Mouse (Mus musculus) layer of hippocampus, adult 11-12 months (tissue): Measurements from ENCODE around the gene Mrvi1.
"Not testable (repeated sequence)": the region's sequence is repeated elsewhere in the genome, so short reads cannot be mapped to it uniquely, and the experiment has no call there.

Source experiments
- DNase-seq: peaks from one replicate; pipeline ENCODE4 v3.0.0; 2022; ENCODE audit warnings: low spot score

Mrvi1 gene

DNA sequence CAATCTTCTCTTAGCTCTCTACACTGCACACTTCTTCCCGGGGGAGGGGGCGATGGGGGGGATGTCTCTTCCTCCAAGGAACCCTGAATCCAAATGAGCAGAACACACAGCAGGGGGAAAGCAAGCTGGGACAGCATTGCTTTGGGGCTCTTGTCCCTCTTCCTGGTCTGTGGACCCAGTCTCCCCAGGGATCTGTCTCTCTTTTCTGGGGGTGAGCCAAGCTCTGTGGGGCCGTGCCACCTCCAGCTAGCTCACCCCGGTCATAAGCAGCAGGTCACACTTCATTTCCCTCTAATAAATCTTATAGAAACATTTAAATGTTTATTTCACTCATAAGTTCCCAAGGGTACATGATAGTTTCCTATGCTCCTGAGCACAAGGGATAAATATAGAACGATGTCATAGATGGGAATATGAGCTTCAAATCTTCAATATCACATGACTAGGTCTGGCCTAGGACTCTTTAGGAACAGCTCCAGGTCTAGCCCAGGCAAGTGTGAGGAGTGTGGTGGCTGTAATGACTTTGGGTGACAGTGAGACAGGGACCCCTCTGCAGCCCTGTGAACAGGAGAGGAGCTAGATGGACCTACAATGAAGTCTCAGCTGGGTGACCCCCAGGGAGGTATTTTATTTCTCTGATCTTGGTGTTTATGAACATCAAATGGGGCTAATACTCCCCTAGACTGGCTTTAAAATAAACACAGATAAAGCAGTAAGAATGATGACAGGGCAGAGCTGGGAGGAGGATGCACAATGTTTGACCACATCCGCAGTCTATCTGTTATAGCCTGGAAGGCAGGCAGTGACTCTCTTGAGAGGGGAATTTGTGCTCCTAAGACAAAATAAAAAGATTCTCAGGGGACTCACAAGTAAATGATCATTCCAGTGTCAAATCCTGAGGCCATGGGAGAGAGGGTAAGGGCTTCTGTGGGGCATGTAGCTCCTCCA is 46.2 kb downstream of the Mrvi1 start:
- no peak for DNase-seq

- DNase-seq: no peak
These were observed 48.3 kb downstream of the Mrvi1 start for GRCm38 (mm10) chr7:110933999-110934398.

GRCm38 (mm10) chr7:110933329-110933728 is 48.9 kb downstream of the Mrvi1 start:
- DNase-seq: no peak

GRCm38 (mm10) chr7:110930118-110930854 is 52.0 kb downstream of the Mrvi1 start:
- peak; percentile 63 for DNase-seq

DNA sequence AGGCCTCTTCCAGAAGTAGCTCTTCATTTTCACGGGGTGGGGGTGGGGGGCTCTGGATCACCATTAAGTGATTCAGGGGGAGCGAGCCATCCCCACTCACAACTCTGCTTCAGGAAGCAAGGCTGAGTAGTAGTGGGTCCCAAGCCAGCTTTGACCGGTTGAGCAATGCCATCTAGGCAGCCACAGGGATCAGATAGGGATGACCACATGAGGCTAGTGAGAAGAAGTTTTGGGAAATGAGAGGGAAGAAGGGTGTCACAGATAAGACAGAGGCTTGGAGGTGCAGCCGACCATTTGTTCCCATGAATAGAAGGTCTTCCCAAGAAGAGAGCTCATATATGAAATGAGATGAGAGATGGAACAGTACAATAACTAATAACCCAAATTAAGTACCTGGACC is 55.7 kb downstream of the Mrvi1 start:
- no peak for DNase-seq

DNA sequence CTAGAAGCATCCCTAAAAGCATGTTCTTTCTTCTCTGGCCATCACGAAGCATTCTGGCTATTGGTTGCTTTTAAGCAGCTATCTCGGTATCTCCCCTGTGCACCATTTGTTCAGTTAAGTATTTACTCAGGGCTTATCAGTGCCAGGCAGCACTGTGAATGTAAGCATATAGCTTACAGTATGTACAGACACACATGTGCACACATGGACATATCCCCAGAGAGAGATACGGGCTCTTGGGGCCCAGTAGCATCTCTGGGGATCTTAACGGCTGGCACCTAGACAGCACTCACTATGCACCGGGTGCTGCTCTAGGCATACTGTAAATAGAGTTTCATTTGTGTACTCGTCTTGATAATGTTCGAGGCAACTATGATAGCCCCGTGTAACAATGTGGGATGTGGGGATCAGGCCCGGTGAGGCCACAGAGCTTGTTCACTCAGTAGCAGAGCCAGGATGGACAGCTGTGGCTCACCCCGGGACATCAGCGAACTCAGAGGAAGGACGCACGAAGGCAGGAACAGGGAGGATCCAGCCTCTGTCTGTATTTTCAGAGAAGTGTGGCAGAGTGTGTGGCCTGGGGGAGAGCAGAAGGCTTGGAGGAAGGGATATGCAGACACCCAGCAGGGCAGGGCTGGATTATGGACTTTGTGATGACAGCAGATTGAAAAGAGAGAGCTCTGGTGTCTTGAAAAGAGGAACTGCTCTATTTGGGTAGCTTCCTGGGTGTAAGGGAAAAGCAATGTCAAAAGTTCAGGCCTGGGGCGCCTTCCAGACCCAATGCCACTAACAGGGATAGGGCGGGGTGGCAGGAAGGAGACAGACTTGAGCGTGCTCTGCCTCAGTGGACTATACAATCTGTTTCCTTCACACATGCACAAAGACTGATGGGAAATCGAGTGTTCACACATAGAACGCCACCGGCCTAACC is 61.7 kb downstream of the Mrvi1 start:
- no peak for DNase-seq

GRCm38 (mm10) chr7:110919721-110920120 is 62.5 kb downstream of the Mrvi1 start:
- no peak for DNase-seq

DNA sequence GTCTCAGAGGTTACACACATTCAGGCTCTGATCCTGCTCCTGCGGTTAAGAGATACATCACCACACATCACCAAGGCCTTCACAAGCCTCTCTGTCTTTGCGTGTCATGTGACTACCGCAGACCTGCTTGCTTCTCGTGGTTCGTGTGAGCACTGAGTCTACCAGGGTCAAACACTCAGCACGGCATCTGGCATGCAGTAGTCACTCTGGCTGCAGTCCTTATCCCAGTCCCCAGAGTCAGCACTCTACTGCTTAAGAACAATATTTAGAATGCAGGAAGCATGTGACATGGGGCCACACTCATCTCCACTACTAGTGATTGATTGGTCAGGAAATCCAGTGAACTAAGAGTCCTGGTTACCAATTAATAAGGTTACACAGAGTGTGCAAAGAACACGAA is 66.3 kb downstream of the Mrvi1 start:
- no peak for DNase-seq

- DNase-seq: no peak
These were observed 67.7 kb downstream of the Mrvi1 start for GRCm38 (mm10) chr7:110914531-110914930.

DNA sequence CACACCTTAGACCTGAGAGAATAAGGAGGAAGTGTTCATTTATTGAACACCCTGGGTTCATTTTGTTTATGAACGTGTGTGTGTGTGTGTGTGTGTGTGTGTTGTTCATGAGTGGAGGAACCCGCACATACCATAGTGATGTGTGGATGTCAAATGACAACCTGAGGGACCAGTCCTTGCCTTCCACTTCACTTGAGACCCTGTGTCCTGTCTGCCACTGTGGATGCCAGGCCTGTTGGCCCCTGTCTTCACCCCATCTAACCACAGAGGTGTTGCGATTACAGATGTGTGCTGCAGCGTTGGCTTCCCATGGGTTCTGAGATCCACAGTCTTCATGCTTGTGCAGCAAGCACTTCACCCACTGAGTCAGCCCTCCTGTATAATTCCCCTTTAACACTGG is 68.5 kb downstream of the Mrvi1 start:
- DNase-seq: no peak

- DNase-seq: no peak
These were observed 73.8 kb downstream of the Mrvi1 start for GRCm38 (mm10) chr7:110908209-110909144.

DNA sequence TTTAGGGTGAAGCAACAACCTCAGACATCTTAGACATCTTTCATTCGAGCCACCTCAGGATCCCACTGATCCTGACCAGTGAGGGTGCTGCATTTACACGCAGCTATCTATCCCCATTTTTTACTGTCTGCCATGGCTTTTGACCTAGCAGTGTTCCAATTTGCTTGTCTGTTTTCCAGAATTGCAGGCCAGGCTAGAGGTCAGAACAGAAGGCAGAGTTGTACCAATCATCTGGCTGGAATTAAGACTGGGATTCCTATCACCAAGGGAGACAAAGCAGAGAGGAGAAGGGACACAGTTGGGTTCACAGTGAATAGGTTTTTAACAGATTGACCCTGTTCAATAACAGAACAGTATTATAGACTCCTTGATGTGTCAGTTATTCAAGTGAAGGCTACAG is 75.7 kb downstream of the Mrvi1 start:
- DNase-seq: no peak

DNA sequence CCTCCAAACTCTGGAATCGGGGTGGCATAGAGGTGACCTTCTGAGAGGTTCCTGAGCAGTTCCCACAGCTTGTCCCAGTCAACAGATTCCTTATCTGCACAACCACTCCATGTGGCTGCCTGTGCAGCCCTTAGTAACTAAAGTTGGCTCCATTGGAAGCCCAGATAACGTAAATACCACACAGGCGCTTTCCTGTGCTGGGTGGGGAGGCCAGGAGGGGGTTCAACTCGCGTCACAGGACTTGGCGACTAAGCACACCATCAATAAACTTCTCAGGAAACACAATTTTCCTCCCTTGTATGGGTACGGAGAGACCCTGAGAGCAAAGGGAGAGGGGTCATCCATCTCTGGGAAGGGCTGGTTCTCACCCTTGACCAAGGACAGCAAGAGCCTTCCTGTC is 79.0 kb downstream of the Mrvi1 start:
- DNase-seq: no peak

GRCm38 (mm10) chr7:110897202-110897601 is 85.1 kb downstream of the Mrvi1 start:
- DNase-seq: no peak

GRCm38 (mm10) chr7:110896453-110896852 is 85.8 kb downstream of the Mrvi1 start:
- no peak for DNase-seq

- not testable (repeated sequence) for DNase-seq
These were observed 86.5 kb downstream of the Mrvi1 start for GRCm38 (mm10) chr7:110895772-110896171.

DNA sequence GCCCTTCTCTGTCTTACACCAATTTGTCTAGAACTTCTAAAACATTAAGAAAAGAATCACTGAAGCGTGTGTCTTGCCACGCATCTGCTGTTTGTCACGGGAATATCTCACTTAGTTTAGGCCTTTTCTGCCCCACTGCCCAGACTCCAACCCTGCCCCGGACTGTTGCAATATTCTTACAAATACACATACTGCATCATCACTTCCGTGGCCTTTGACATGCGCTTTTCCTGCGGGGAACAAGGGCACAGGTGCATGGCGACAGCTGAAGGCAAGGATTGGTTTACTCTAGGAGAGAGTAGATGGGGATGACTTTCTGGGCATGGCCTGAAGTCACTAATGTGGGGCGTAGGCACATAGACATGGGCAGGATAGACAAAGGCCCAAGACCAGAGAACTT is 87.6 kb downstream of the Mrvi1 start:
- no peak for DNase-seq

DNA sequence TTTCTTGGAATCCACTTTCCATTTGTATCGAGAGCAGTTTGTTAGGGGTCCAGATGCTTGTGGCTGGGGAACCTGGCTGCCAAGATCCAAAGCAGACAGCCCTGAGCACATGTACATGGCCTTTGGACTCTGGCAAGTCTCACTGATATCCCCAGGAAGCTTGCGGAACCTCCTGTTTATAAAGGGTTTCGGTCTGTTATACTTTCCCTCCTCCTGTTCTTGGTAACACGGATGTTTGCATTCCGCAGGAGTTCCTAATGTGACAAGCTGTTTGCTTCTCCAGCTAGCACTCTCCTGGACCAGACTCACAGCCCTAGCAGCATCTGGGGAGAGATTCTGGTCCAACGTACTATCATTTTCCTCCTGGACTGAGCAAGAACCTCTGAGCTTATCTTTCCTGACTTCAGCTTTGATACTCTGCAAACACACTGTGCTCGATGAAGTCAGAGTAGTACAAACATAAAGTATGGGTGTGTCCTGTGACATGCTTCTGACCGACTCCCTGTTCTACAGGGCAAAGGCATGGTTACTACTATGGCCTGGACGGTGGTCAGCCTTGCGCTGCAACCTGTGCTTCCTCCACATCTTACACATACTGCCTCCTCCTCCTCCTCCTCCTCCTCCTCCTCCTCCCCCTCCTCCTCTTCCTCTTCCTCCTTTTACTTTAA is 88.2 kb downstream of the Mrvi1 start:
- DNase-seq: no peak

- DNase-seq: peak; percentile 41
These were observed 90.7 kb downstream of the Mrvi1 start for GRCm38 (mm10) chr7:110891501-110891986.

- no peak for DNase-seq
These were observed 100.4 kb downstream of the Mrvi1 start for GRCm38 (mm10) chr7:110881746-110882333.
